Mouse (Mus musculus) kidney, adult 18-20 months (tissue): ENCODE data around the gene Olfr1396.

Experiments used
- DNase-seq: peaks from one replicate; pipeline ENCODE4 v3.0.0; 2021

The Olfr1396 gene

GRCm38 (mm10) chr11:49114774-49115173 is at the start of gene Olfr1396:
Olfr1396 (minus strand) TSS chr11:49114874.
- no peak for DNase-seq

GRCm38 (mm10) chr11:49156821-49157814 is 42.4 kb upstream of the Olfr1396 start:
- no peak for DNase-seq

- no peak for DNase-seq
Measured at GRCm38 (mm10) chr11:49154077-49154476, 39.4 kb upstream of the Olfr1396 start, which contains the start of gene Olfr1394. Olfr1394 (plus strand) TSS chr11:49154377.

- no peak for DNase-seq
Measured at GRCm38 (mm10) chr11:49141974-49142373, 27.3 kb upstream of the Olfr1396 start, which contains the start of gene Olfr1395. Olfr1395 (plus strand) TSS chr11:49142274.

GRCm38 (mm10) chr11:49124169-49124568 is 9.5 kb upstream of the Olfr1396 start:
- DNase-seq = no peak

- DNase-seq = no peak
Measured at GRCm38 (mm10) chr11:49119635-49120034, 5.0 kb upstream of the Olfr1396 start.

GRCm38 (mm10) chr11:49114158-49114557 is 516 bp downstream of the Olfr1396 start:
- no peak for DNase-seq

GRCm38 (mm10) chr11:49112624-49113219 is 2.0 kb downstream of the Olfr1396 start:
- no peak for DNase-seq

GRCm38 (mm10) chr11:49111000-49111399 is 3.7 kb downstream of the Olfr1396 start:
- no peak for DNase-seq

GRCm38 (mm10) chr11:49108833-49109232 is 5.8 kb downstream of the Olfr1396 start:
- peak; percentile 48 for DNase-seq

GRCm38 (mm10) chr11:49107650-49108537 is 6.8 kb downstream of the Olfr1396 start:
- no peak for DNase-seq

- DNase-seq = no peak
Measured at GRCm38 (mm10) chr11:49105752-49106151, 8.9 kb downstream of the Olfr1396 start.

GRCm38 (mm10) chr11:49103047-49103693 is 11.5 kb downstream of the Olfr1396 start:
- peak; percentile 89 for DNase-seq

GRCm38 (mm10) chr11:49101500-49101899 is 13.2 kb downstream of the Olfr1396 start:
- DNase-seq = no peak

- DNase-seq = no peak
Measured at GRCm38 (mm10) chr11:49100409-49100808, 14.3 kb downstream of the Olfr1396 start.

- DNase-seq = no peak
Measured at GRCm38 (mm10) chr11:49095367-49095766, 19.3 kb downstream of the Olfr1396 start.

- DNase-seq = no peak
Measured at GRCm38 (mm10) chr11:49093861-49094660, 20.6 kb downstream of the Olfr1396 start.

- no peak for DNase-seq
Measured at GRCm38 (mm10) chr11:49092786-49093185, 21.9 kb downstream of the Olfr1396 start.

GRCm38 (mm10) chr11:49092053-49092586 is 22.6 kb downstream of the Olfr1396 start:
- DNase-seq = no peak

GRCm38 (mm10) chr11:49091171-49091570 is 23.5 kb downstream of the Olfr1396 start:
- no peak for DNase-seq

GRCm38 (mm10) chr11:49090551-49090950 is 24.1 kb downstream of the Olfr1396 start:
- no peak for DNase-seq
